Mouse (Mus musculus): ENCODE measurements at regions not wholly inside any gene's neighbourhood (a gene's known extent, or its start where the extent isn't known, plus 50 kb on each side); places are given as distances from the start of the nearest gene placed in this dataset.

DNA sequence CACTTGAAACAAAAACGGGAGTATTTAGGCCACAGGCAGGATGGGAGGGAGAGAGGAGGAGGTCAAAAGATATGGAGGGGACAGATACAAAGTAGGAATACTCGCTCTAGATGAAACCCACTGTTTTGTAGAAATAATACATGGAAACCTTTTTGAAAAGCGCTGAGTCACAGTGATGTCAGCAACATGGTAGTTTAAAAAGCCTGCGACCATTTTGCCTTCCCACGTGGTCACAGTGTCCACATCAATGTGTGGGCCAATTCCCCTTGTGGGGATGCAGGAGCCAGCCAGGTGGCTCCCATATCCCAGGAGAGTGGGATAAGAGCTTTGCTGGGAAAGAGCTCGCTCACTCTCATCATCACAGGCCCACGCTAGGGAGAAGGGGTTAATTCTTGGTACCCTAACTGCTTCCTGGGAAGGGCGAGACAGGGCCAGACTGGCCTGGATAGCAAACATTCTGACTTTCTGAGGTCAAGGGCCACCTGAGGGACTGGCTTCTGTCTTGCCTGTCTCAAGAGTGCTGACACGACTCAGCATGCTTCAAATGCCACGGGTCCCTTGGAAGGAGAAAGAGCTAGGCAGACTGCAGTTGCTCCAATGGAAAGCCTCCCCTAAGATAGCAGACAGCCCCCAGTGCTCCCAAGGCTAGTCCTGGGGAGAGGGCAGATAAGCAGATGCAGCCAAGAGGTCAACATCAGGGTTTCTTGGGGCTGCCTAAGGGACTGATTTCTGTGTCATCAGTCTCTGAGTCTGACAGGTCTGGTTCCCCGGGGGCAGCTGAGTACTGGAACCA lies 143.3 kb upstream of the Usp9x start:
- Histone ChIP-seq H3K4me1 (ENCODE audit: insufficient read depth) (no peaks in the 10 kb centered on the region), H3K36me3 (replicated peaks; ENCODE audit: insufficient read depth, low read length) (no peaks in the 10 kb centered on the region), H3K4me3 (ENCODE audit: low read depth, low read length) (no peak overlapping the region), H3K9me3 (ENCODE audit: low read length) (no peaks in the 10 kb centered on the region), H3K27me3 (ENCODE audit: insufficient read depth, low read length) (no peaks in the 10 kb centered on the region), H3K4me2 (ENCODE audit: low read depth, low read length) (no peak overlapping the region), H3K9ac (replicated peaks) (no peak overlapping the region), H3K27ac (ENCODE audit: low read depth) (no peak overlapping the region)
- DNase-seq (no peak), ATAC-seq (no peak)
- TF ChIP-seq CTCF (IDR thresholded peaks at IDR 0.05; ENCODE audit: low read depth) (no peak), EP300 (IDR thresholded peaks at IDR 0.05; ENCODE audit: low read depth) (no peak)
- WGBS (ENCODE audit: insufficient replicate concordance) = 59% methylated on average over 11 of the region's 11 CpGs

DNA sequence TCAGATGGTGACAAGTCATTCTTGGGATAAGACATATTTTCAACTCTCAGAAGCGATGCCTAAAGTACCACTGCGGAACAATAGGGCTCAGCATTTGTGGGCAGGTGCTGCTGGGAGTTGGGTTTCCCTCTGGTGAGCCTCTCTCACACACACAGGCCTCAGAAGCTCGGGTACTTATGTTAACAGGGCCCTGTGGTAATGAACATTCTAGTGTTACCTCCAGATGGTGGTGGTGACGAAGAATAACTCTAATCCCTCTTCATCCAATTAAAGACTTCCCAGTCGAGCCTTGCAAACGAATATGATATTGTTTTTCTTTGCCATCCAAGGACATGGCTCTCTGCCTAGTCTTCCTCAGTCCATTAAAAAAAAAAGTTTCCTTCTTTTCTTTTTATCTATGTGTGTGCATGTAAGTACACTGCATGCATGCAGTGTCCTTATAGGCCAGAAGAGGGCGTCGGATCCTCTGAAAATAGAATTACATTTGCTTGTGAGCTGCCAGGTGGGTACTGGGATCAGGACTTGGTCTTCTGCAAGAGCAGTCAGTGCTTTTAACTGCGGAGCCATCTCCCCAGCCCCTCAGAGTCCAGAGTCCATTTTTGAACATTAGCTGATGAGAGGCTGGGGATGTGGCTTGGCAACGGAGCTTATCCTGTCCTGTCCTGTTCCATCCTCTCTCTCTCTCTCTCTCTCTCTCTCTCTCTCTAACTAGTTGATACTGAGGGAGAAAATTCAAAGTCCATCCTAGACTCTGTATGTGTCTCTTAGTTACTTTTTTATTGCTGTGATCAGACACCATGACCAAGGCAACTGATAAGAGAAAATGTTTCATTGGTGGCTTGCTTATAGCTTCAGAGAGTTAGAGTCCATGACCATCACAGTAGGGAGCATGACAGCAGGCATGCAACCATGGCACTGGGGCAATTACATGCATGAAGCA lies 146.3 kb upstream of the Usp9x start:
- Histone ChIP-seq H3K27me3 (ENCODE audit: insufficient read depth, low read length) (no peaks in the 10 kb centered on the region; the same call in 1 of the 2 replicates), H3K4me1 (ENCODE audit: insufficient read depth) (no peaks in the 10 kb centered on the region), H3K9me3 (ENCODE audit: low read length) (no peaks in the 10 kb centered on the region), H3K4me3 (ENCODE audit: low read depth, low read length) (no peak overlapping the region), H3K4me2 (ENCODE audit: low read depth, low read length) (no peak overlapping the region), H3K27ac (ENCODE audit: low read depth) (no peak overlapping the region), H3K36me3 (replicated peaks; ENCODE audit: insufficient read depth, low read length) (no peaks in the 10 kb centered on the region), H3K9ac (replicated peaks) (no peak overlapping the region)
- TF ChIP-seq CTCF (IDR thresholded peaks at IDR 0.05; ENCODE audit: low read depth) = peak; percentile 28; the same call in 1 of the 2 replicates
- no peak for TF ChIP-seq EP300 (IDR thresholded peaks at IDR 0.05; ENCODE audit: low read depth)
- 69% methylated on average over 10 of the region's 10 CpGs for WGBS (ENCODE audit: insufficient replicate concordance)
- DNase-seq = no peak
- no peak for ATAC-seq

DNA sequence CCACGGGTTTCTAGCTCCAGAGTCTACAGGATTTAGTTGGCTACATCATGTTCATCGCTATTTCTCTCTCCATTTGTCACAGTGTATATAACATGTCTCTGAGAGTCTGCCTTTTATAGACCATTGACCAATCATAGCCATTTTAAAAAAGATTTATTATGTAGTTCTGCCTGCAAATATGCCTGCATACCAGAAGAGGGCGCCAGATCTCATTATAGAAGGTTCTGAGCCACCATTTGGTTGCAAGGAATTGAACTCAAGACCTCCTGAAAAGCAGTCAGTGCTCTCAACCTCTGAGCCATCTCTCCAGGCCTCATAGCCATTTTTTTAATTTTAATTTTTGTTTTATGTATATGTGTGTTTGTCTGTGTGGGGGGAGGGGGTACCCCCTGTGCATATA lies 151.7 kb upstream of the Usp9x start:
- WGBS (ENCODE audit: insufficient replicate concordance) = 28% methylated on average over 3 of the region's 3 CpGs
- no peak for ATAC-seq
- Histone ChIP-seq H3K27me3 (ENCODE audit: insufficient read depth, low read length) (no peaks in the 10 kb centered on the region; the same call in 1 of the 2 replicates), H3K4me3 (ENCODE audit: low read depth, low read length) (no peak overlapping the region), H3K9ac (replicated peaks) (no peak overlapping the region), H3K9me3 (ENCODE audit: low read length) (no peaks in the 10 kb centered on the region), H3K36me3 (replicated peaks; ENCODE audit: insufficient read depth, low read length) (no peaks in the 10 kb centered on the region), H3K4me2 (ENCODE audit: low read depth, low read length) (no peak overlapping the region), H3K27ac (ENCODE audit: low read depth) (no peak overlapping the region), H3K4me1 (ENCODE audit: insufficient read depth) (no peaks in the 10 kb centered on the region)
- DNase-seq = no peak
- TF ChIP-seq CTCF (IDR thresholded peaks at IDR 0.05; ENCODE audit: low read depth) (peak; percentile 54), EP300 (IDR thresholded peaks at IDR 0.05; ENCODE audit: low read depth) (no peak)

DNA sequence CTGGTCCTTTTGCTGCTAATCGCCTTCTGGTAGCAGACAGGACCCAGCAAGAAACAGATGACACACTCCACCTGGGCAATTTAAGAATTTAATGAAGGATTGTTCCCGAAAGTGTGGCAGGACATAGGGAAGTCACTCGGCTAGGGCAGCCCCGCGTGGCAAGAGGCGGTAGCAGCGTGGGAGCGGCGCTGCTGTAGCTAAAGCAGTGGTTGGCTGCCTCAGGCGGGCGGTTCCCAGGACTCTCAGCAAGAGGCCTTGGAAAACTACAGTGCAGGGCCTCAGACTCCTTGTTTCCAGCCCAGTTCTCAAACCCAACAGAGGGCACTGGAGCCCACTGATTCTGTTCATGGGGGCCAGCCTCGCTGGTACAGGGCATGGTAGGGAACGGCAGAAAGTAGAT lies 154.2 kb upstream of the Usp9x start:
- no peaks in the 10 kb centered on the region; the same call in 1 of the 2 replicates for H3K27me3 ChIP-seq (ENCODE audit: insufficient read depth, low read length)
- no peaks in the 10 kb centered on the region for H3K4me1 ChIP-seq (ENCODE audit: insufficient read depth)
- H3K9ac ChIP-seq (replicated peaks) = no peak overlapping the region
- no peak overlapping the region for H3K4me2 ChIP-seq (ENCODE audit: low read depth, low read length)
- TF ChIP-seq EP300 (IDR thresholded peaks at IDR 0.05; ENCODE audit: low read depth) (no peak), CTCF (IDR thresholded peaks at IDR 0.05; ENCODE audit: low read depth) (no peak)
- ATAC-seq (peak; percentile 58), DNase-seq (peak; percentile 15)
- H3K4me3 ChIP-seq (ENCODE audit: low read depth, low read length) = no peak overlapping the region
- H3K9me3 ChIP-seq (ENCODE audit: low read length) = no peaks in the 10 kb centered on the region
- no peaks in the 10 kb centered on the region for H3K36me3 ChIP-seq (replicated peaks; ENCODE audit: insufficient read depth, low read length)
- H3K27ac ChIP-seq (ENCODE audit: low read depth) = no peak overlapping the region
- 50% methylated on average over 13 of the region's 13 CpGs for WGBS (ENCODE audit: insufficient replicate concordance)

DNA sequence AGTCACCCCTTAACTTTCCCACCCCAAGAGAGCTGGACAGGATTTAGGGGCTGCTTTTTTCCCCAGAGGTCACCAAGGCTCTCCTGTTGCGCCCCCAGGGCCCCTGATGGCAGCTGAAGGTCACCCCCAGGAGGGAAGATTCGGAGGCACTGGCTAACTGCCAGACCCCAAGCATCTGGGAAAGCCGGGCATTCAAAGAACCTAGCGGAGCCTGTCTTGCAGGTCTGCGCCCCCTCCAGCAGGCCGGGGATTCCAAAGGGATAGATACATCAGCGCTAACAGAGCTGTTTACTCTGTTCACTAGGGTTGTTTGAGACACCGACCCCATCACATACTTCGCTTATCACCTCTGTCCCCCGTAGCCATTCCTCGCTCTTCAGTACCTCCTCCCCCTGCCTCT lies 154.6 kb upstream of the Usp9x start:
- Histone ChIP-seq H3K9me3 (ENCODE audit: low read length) (no peaks in the 10 kb centered on the region), H3K4me3 (ENCODE audit: low read depth, low read length) (no peak overlapping the region), H3K27me3 (ENCODE audit: insufficient read depth, low read length) (no peaks in the 10 kb centered on the region; the same call in 1 of the 2 replicates), H3K27ac (ENCODE audit: low read depth) (no peak overlapping the region), H3K36me3 (replicated peaks; ENCODE audit: insufficient read depth, low read length) (no peaks in the 10 kb centered on the region), H3K4me2 (ENCODE audit: low read depth, low read length) (no peak overlapping the region), H3K4me1 (ENCODE audit: insufficient read depth) (no peaks in the 10 kb centered on the region), H3K9ac (replicated peaks) (no peak overlapping the region)
- ATAC-seq (no peak), DNase-seq (no peak)
- 61% methylated on average over 11 of the region's 11 CpGs for whole genome bisulfite sequencing (ENCODE audit: insufficient replicate concordance)
- no peak for TF ChIP-seq CTCF (IDR thresholded peaks at IDR 0.05; ENCODE audit: low read depth)
- no peak for TF ChIP-seq EP300 (IDR thresholded peaks at IDR 0.05; ENCODE audit: low read depth)

DNA sequence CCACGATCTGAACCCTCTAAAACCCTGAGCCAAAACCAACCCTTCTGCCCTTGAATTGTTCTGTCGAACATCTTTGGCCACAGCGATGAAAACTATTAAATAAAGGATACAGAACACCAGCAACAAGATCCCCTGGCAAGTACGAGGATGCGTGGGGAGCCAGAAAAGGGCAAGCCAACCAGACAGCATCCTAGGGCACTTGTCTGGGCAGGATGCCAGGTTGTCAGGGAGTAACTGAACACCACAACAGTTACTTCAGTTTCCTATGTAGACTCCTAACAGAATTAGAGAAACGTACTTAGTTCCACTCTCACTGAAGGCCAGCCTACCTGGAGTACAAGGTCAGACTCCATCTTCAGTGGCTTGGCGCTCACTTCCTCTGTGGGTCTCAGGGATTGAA lies 138.4 kb upstream of the Med14 start:
- no peaks in the 10 kb centered on the region for H3K36me3 ChIP-seq (replicated peaks; ENCODE audit: insufficient read depth, low read length)
- no peak overlapping the region for H3K27ac ChIP-seq (ENCODE audit: low read depth)
- H3K9ac ChIP-seq (replicated peaks) = no peak overlapping the region
- H3K4me3 ChIP-seq (ENCODE audit: low read depth, low read length) = no peak overlapping the region
- H3K9me3 ChIP-seq (ENCODE audit: low read length) = no peaks in the 10 kb centered on the region; the same call in 1 of the 2 replicates
- H3K4me1 ChIP-seq (ENCODE audit: insufficient read depth) = no peaks in the 10 kb centered on the region
- H3K27me3 ChIP-seq (ENCODE audit: insufficient read depth, low read length) = no peaks in the 10 kb centered on the region
- 81% methylated on average over 7 of the region's 7 CpGs for WGBS (ENCODE audit: insufficient replicate concordance)
- DNase-seq = no peak
- no peak overlapping the region for H3K4me2 ChIP-seq (ENCODE audit: low read depth, low read length)
- no peak for ATAC-seq
- TF ChIP-seq CTCF (IDR thresholded peaks at IDR 0.05; ENCODE audit: low read depth) (no peak), EP300 (IDR thresholded peaks at IDR 0.05; ENCODE audit: low read depth) (no peak)

All from liver, postnatal 0 days (tissue).